Mouse (Mus musculus) spleen, adult 18-20 months (tissue): Measurements from ENCODE around the gene Olfr1509.
"Not testable (repeated sequence)": the region's sequence is repeated elsewhere in the genome, so short reads cannot be mapped to it uniquely, and the experiment has no call there.

ENCODE experiments used
- DNase-seq, 2 experiments: peaks; one replicate each; pipeline ENCODE4 v3.0.0; 2022; ENCODE audit warnings: mixed read lengths in 2 of 2

Gene Olfr1509

DNA sequence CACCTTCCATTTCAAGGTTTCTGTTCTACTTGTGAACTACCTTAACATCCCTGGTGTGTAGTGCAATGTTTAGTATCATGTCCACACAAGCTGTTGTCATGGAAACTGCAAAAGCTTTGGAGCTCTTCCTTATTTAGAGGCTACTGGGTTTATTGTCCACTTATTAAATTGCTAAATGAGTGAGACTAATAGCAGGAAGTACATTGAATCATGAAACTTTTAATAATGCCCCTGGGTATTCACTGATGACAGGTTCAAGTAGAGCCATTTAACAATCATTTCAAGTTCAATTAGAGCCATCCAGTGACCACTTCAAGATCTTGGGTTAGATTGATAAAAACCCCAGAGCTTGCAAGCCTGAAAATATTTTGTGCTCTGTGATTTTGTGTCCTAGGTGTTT, at the start of gene Olfr1509:
Gene Olfr1509 (plus strand): TSS at position 301 of the 400 bp plus-strand sequence.
- no peak for DNase-seq

GRCm38 (mm10) chr14:52397279-52397678, 45.5 kb upstream of the Olfr1509 start, which contains the start of gene Olfr1511:
Gene Olfr1511, minus strand, starts transcription at chr14:52397379.
- no peak for DNase-seq

- not testable (repeated sequence) for DNase-seq
Observed at GRCm38 (mm10) chr14:52410142-52410919, 32.5 kb upstream of the Olfr1509 start.

GRCm38 (mm10) chr14:52414273-52414672, 28.5 kb upstream of the Olfr1509 start, which contains the start of gene Olfr1510:
Gene Olfr1510, minus strand, starts transcription at chr14:52414373.
- DNase-seq: no peak

- DNase-seq: no peak
Observed at GRCm38 (mm10) chr14:52427686-52428085, 15.1 kb upstream of the Olfr1509 start.

DNA sequence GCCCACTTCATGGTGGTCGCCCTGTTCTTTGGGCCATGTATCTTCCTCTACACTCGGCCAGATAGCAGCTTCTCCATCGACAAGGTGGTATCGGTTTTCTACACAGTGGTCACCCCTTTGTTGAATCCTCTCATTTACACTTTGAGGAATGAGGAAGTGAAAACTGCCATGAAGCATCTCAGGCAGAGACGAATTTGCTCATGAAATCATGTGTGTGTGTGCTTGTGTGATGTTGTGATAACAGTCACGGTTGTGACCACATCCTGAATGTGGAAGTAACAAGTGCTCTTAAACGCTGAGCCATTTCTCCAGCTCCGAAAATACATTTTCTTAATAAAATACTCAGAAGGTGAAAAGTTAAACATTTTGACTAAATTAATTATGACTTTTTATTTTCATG, 8.3 kb downstream of the Olfr1509 start:
- DNase-seq: no peak

DNA sequence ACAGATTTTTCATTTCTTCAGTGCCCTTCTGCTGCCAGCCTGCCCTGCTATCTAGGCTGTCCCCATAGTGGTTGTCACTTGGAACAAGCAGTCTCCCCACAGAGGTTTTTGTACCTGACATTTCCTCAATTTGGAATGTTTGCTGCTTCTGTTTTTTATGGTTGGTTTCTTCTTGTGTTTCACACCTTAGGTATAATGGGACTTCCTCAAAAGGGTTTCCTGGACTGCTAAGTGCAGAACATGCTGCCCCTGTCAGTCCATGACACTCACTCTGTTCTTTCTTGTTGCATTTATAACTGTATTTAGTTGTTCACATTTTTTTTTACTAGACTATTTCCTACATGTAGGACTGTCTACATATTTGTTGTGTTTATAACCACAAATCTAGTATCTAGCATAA, 19.1 kb downstream of the Olfr1509 start:
- DNase-seq: no peak

DNA sequence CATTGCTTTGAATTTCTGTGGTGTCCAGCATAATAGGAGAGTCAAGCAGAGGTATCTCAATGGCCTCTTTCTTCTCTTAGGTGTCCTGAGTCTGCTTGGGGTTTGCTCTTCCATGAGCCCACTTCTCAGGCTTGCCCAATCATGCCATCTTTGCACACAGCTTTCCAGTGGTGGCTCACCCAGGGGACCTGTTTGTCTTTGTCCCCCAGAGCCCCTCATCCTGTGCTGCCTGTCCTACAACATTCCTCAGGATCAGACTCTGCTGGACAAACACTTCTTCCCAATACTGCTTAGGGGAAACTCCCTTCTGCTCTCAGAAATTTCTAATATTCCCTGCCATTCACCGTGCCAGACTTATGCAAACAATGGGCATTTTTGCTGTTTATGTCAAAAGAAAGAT, 22.9 kb downstream of the Olfr1509 start:
- no peak for DNase-seq

DNA sequence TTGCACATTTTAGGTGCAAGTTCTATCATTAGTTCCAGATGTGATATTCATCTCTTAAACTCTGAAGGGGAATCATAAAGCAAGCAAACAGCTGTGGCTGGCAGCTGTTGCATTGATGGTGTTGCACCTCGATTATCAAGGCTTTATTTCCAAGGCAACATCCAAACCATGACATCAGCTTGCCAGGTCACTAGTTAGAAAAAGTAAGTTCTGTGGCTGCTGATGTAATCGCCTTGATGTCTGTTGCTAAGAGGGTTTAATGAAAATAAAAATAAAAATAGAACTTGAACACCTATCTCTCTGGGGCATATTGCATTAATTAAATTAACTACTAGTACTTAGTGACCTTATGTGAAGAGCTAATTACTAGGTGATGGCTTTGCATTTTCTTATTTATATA, 24.6 kb downstream of the Olfr1509 start, which contains the start of gene Olfr1508:
Gene Olfr1508 (minus strand): TSS at position 101 of the 400 bp plus-strand sequence.
- no peak for DNase-seq

GRCm38 (mm10) chr14:52495516-52495915, 52.7 kb downstream of the Olfr1509 start, which contains the start of gene Olfr1507:
Gene Olfr1507, minus strand, starts transcription at chr14:52495749.
- DNase-seq: no peak
